15 mouse cellular contexts compared by ENCODE assay signal in genomic region chr15:87125427-87126148, GRCm38 (mm10).
DNase-seq lines count a peak whose midpoint lies in the region; ATAC-seq and TF ChIP-seq lines count a peak whose summit lies in the region.
"Had no signal": no experiment of that assay in that cellular context is flagged by ENCODE, and none has a peak within 500 bp of the region (broad histone marks: within the 10 kb centered on the region; RNA-seq: fewer than 3 reads in every experiment).

No protein-coding gene starts in this region.

- no peak for TF ChIP-seq POLR2A in brain, embryonic 14.5 days (IDR thresholded peaks at IDR 0.05; ENCODE audit: borderline replicate concordance, extremely low read depth, insufficient read depth, insufficient read length, poor library complexity, severe bottlenecking)

- no peak overlapping the region for H3K27ac ChIP-seq in hindbrain, postnatal 0 days
- no peak overlapping the region for H3K27ac ChIP-seq in hindbrain, embryonic 16.5 days (ENCODE audit: low read depth, low read length)
- H3K27ac ChIP-seq: embryonic facial prominence, embryonic 13.5 days; forebrain, embryonic 13.5 days had no signal

- TF ChIP-seq CTCF in hindbrain, postnatal 0 days (IDR thresholded peaks at IDR 0.05; ENCODE audit: low read depth) = no peak
- no peak for TF ChIP-seq CTCF in brain, embryonic 14.5 days (IDR thresholded peaks at IDR 0.05; ENCODE audit: borderline replicate concordance, extremely low read depth, insufficient read depth, insufficient read length)

- DNase-seq in hindbrain, postnatal 0 days (ENCODE audit: low spot score) = peak; percentile 34
- DNase-seq in Muller cell, postnatal 12 days (ENCODE audit: inconsistent ontology term) = peak; percentile 17
- peak; percentile 71 for DNase-seq in brain, embryonic 14.5 days (ENCODE audit: low read depth)
- peak; percentile 47 to 51 for DNase-seq in cerebellum, postnatal 25 days
- no peak for DNase-seq in heart, postnatal 4 days
- DNase-seq: kidney, postnatal 14 days; thymus, adult 18-20 months had no signal

- H3K36me3 ChIP-seq in hindbrain, postnatal 0 days (ENCODE audit: insufficient read depth, low read length) = no peaks in the 10 kb centered on the region
- no peaks in the 10 kb centered on the region for H3K36me3 ChIP-seq in hindbrain, embryonic 16.5 days (ENCODE audit: control insufficient read depth, insufficient read depth, low read length)
- H3K36me3 ChIP-seq: embryonic facial prominence, embryonic 13.5 days had no signal

- no peak for ATAC-seq in hindbrain, postnatal 0 days
- ATAC-seq in hindbrain, embryonic 16.5 days = no peak
- ATAC-seq in megakaryocyte-erythroid progenitor cell, adult 5-6 weeks (replicated peaks; ENCODE audit: low FRiP score, low TSS enrichment, poor library complexity, severe bottlenecking) = no peak
- ATAC-seq: CD4-positive, CD25-positive, alpha-beta regulatory T cell, adult 4 months; forebrain, embryonic 13.5 days; intestine, embryonic 16.5 days had no signal

- 56% methylated on average over 6 of the region's 6 CpGs for WGBS in hindbrain, postnatal 0 days
- 62% methylated on average over 6 of the region's 6 CpGs for WGBS in hindbrain, embryonic 16.5 days

- H3K4me3 ChIP-seq in hindbrain, postnatal 0 days (ENCODE audit: low read length) = no peak overlapping the region
- H3K4me3 ChIP-seq in hindbrain, embryonic 16.5 days (ENCODE audit: low read length) = no peak overlapping the region
- H3K4me3 ChIP-seq: embryonic facial prominence, embryonic 13.5 days; forebrain, embryonic 13.5 days had no signal

- no peaks in the 10 kb centered on the region for H3K9me3 ChIP-seq in hindbrain, postnatal 0 days (ENCODE audit: low read length)
- no peaks in the 10 kb centered on the region for H3K9me3 ChIP-seq in hindbrain, embryonic 16.5 days (ENCODE audit: control insufficient read depth, low read length)
- H3K9me3 ChIP-seq: embryonic facial prominence, embryonic 13.5 days; forebrain, embryonic 13.5 days had no signal

- H3K4me1 ChIP-seq in hindbrain, postnatal 0 days (ENCODE audit: insufficient read depth, low read length) = no peaks in the 10 kb centered on the region
- H3K4me1 ChIP-seq in hindbrain, embryonic 16.5 days (ENCODE audit: control insufficient read depth, insufficient read depth, low read depth, low read length) = no peaks in the 10 kb centered on the region
- H3K4me1 ChIP-seq: embryonic facial prominence, embryonic 13.5 days; forebrain, embryonic 13.5 days had no signal

- H3K9ac ChIP-seq in hindbrain, postnatal 0 days (replicated peaks; ENCODE audit: low read length) = no peak overlapping the region
- H3K9ac ChIP-seq in hindbrain, embryonic 16.5 days (ENCODE audit: low read depth, low read length) = no peak overlapping the region
- H3K9ac ChIP-seq: embryonic facial prominence, embryonic 13.5 days; forebrain, embryonic 13.5 days had no signal

- H3K4me2 ChIP-seq in hindbrain, postnatal 0 days (ENCODE audit: low read depth, low read length) = no peak overlapping the region
- H3K4me2 ChIP-seq in hindbrain, embryonic 16.5 days (ENCODE audit: low read length) = no peak overlapping the region
- H3K4me2 ChIP-seq: embryonic facial prominence, embryonic 13.5 days; forebrain, embryonic 13.5 days; liver, embryonic 11.5 days; midbrain, embryonic 11.5 days had no signal

- H3K27me3 ChIP-seq in hindbrain, postnatal 0 days (ENCODE audit: insufficient read depth, low read length) = no peaks in the 10 kb centered on the region
- H3K27me3 ChIP-seq in hindbrain, embryonic 16.5 days (replicated peaks; ENCODE audit: control insufficient read depth, insufficient read depth, low read length) = no peaks in the 10 kb centered on the region
- H3K27me3 ChIP-seq: embryonic facial prominence, embryonic 13.5 days; forebrain, embryonic 13.5 days had no signal
